Mouse (Mus musculus): ENCODE measurements around the gene Crtac1. TPM values are rescaled to one million over a fixed set of nuclear protein-coding genes. Genes with fewer than 3 reads are reported as not detected.

Crtac1 gene
- polyA plus RNA-seq, 1 experiment from 2014 or later = 0.44 TPM

DNA sequence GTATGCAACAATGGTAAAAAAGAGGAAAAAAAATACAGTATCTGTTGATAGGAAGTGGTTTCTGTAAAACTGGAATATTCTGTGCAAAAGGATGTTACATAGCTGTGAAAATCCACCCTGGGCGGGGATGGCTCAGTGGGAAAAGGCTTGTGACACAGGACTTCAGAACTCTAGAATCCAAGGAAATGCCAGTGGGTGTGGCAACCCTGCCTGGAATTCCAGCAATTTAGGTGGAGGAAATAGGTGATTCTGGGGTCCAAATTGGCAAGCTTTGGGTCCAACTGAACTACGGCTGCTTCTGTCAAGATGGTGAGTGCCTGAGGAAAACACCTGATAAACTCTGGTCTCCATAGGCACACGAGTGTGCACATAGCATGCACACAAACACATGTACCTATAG lies 54.4 kb downstream of the Crtac1 start:
- TF ChIP-seq CTCF (IDR thresholded peaks at IDR 0.05) (no peak), EP300 (IDR thresholded peaks at IDR 0.05) (no peak)
- H3K9me3 ChIP-seq (ENCODE audit: low read length) = no peaks in the 10 kb centered on the region
- no peak overlapping the region for H3K4me3 ChIP-seq (ENCODE audit: low read depth, low read length)
- DNase-seq (ENCODE audit: low spot score) = no peak
- peaks cover 5% of the 10 kb centered on the region for H3K27me3 ChIP-seq (replicated peaks; ENCODE audit: insufficient read depth, low read length)
- H3K4me2 ChIP-seq (replicated peaks; ENCODE audit: low read depth, low read length) = no peak overlapping the region
- WGBS = 60% methylated on average over 3 of the region's 3 CpGs
- no peaks in the 10 kb centered on the region for H3K4me1 ChIP-seq (ENCODE audit: insufficient read depth, low read depth, low read length)
- H3K36me3 ChIP-seq (ENCODE audit: insufficient read depth, low read length) = no peaks in the 10 kb centered on the region
- no peak overlapping the region for H3K27ac ChIP-seq (ENCODE audit: low read length)
- no peak overlapping the region for H3K9ac ChIP-seq (replicated peaks; ENCODE audit: low read depth)
- no peak for ATAC-seq

DNA sequence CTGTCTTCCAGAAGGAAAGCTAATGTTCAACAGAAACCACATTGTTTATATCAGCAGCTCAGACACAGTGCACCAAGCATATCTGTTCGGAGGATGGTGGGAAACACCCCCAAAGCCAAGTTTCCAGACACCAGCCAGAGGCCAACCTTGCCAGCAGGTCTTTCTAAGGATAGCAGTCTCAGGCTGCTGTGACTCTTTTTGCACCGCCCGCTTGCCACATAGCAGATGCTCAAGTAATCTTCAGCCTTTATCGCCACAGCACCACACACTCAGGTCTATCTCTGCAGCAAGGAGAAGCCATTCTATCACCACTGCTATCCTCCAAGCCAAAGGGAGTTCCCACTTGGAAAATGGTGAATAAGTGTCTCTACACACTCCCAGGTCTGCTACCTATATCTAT lies 68.0 kb downstream of the Crtac1 start:
- Histone ChIP-seq H3K27me3 (replicated peaks; ENCODE audit: insufficient read depth, low read length) (no peaks in the 10 kb centered on the region), H3K9ac (replicated peaks; ENCODE audit: low read depth) (no peak overlapping the region), H3K4me1 (ENCODE audit: insufficient read depth, low read depth, low read length) (no peaks in the 10 kb centered on the region), H3K4me3 (ENCODE audit: low read depth, low read length) (no peak overlapping the region), H3K4me2 (replicated peaks; ENCODE audit: low read depth, low read length) (no peak overlapping the region), H3K36me3 (ENCODE audit: insufficient read depth, low read length) (no peaks in the 10 kb centered on the region), H3K27ac (ENCODE audit: low read length) (no peak overlapping the region), H3K9me3 (ENCODE audit: low read length) (no peaks in the 10 kb centered on the region)
- ATAC-seq = no peak
- no peak for DNase-seq (ENCODE audit: low spot score)
- WGBS = 78% methylated on average over 4 of the region's 4 CpGs
- TF ChIP-seq CTCF (IDR thresholded peaks at IDR 0.05) (no peak), EP300 (IDR thresholded peaks at IDR 0.05) (no peak)

DNA sequence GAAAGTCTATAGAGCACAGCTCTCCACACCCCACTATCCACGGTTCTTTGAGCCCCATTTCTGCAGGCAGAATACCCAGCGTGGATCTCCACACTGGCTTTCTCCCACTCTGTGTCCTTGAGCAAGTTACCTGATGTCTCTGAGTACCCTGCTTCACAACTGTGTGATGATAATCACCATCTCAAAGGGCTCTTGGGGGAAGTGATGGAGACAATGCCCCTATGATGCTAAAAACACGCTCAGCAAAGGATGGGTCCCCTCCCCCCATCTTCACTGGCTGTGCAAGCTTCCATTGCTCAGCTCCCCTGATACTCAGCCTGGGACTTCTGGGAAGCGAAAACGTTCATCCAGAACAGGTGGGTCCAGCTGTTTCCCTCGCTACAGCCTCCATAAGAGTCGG lies 73.2 kb downstream of the Crtac1 start:
- no peak overlapping the region for H3K4me3 ChIP-seq (ENCODE audit: low read depth, low read length)
- ATAC-seq = no peak

DNA sequence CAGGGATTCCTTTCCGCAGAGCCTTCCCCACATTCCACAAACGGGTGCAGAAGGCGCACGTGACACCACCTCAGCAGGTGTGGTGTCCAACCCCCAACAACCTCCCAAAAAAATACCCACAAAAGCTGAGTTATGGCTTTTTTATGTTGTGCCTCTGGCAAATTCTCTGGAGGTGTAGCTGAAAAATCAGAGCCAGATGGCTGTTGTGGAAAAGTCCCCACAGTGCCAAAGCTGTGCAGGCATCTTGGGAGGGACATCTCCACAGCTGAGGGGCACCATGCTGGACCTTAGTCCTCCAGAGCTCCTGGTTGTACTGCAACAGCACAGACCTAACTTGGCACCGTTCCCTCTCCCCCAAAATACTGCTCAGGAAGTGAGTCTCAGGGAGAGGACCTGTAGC lies 74.7 kb downstream of the Crtac1 start:
- Histone ChIP-seq H3K4me3 (ENCODE audit: low read depth, low read length) (no peak overlapping the region), H3K4me2 (replicated peaks; ENCODE audit: low read depth, low read length) (no peak overlapping the region), H3K9me3 (ENCODE audit: low read length) (no peaks in the 10 kb centered on the region), H3K9ac (replicated peaks; ENCODE audit: low read depth) (no peak overlapping the region), H3K27me3 (replicated peaks; ENCODE audit: insufficient read depth, low read length) (no peaks in the 10 kb centered on the region), H3K27ac (ENCODE audit: low read length) (no peak overlapping the region), H3K36me3 (ENCODE audit: insufficient read depth, low read length) (no peaks in the 10 kb centered on the region), H3K4me1 (ENCODE audit: insufficient read depth, low read depth, low read length) (no peaks in the 10 kb centered on the region)
- no peak for TF ChIP-seq CTCF (IDR thresholded peaks at IDR 0.05)
- TF ChIP-seq EP300 (IDR thresholded peaks at IDR 0.05) = no peak
- DNase-seq (ENCODE audit: low spot score) (no peak), ATAC-seq (no peak)
- WGBS = 50% methylated on average over 5 of the region's 5 CpGs

More for the DNA sequence above, 73.2 kb downstream of the Crtac1 start:
- no peak for DNase-seq (ENCODE audit: low spot score)
- Histone ChIP-seq H3K4me1 (ENCODE audit: insufficient read depth, low read depth, low read length) (no peaks in the 10 kb centered on the region), H3K9ac (replicated peaks; ENCODE audit: low read depth) (no peak overlapping the region), H3K27me3 (replicated peaks; ENCODE audit: insufficient read depth, low read length) (no peaks in the 10 kb centered on the region), H3K9me3 (ENCODE audit: low read length) (no peaks in the 10 kb centered on the region), H3K36me3 (ENCODE audit: insufficient read depth, low read length) (no peaks in the 10 kb centered on the region), H3K27ac (ENCODE audit: low read length) (no peak overlapping the region), H3K4me2 (replicated peaks; ENCODE audit: low read depth, low read length) (no peak overlapping the region)
- no peak for TF ChIP-seq EP300 (IDR thresholded peaks at IDR 0.05)
- no peak for TF ChIP-seq CTCF (IDR thresholded peaks at IDR 0.05)
- 65% methylated on average over 7 of the region's 7 CpGs for WGBS

DNA sequence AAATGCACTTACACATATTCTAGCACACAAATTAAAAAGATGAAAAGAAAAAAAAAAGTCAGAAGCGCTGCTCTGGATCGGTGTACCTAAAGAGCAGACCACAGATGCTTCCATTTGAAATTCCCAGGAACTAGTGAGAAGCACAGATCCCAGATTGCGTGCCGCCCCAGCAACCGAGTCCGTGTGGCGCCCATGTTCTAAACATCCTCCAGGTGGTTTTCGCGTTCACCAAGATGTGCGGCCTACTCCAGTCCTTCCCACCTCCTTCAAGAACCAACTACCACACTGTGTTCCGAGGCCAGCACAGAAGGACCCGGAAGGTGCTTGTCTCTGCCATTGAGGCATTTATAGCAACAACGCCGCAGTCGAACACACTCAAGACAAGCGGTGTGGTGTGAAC lies 76.1 kb downstream of the Crtac1 start:
- WGBS = 90% methylated on average over 16 of the region's 16 CpGs
- no peak for ATAC-seq
- no peak overlapping the region for H3K4me3 ChIP-seq (ENCODE audit: low read depth, low read length)

DNA sequence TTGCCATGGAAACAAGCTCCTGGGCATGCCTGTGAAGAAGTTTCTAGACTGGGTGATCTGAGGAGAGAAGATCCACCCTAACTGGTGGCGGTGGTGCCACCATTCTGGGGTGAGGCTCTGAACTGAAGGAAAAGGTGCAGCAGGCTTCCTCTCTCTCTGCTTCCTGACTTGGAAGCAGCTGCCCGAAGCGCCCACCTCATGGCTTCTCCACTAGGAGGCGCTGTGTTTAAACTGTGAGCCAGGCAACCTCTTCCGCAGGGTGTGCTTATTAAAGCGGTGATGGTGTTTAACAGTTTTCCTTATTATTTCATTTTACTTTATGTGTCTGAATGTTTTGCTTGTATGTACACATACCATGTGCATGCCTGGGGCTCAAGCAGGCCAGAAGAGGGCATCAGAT lies 90.4 kb downstream of the Crtac1 start:
- Histone ChIP-seq H3K9me3 (ENCODE audit: low read length) (no peaks in the 10 kb centered on the region), H3K4me1 (ENCODE audit: insufficient read depth, low read depth, low read length) (no peaks in the 10 kb centered on the region), H3K4me3 (ENCODE audit: low read depth, low read length) (no peak overlapping the region), H3K9ac (replicated peaks; ENCODE audit: low read depth) (no peak overlapping the region), H3K27ac (ENCODE audit: low read length) (no peak overlapping the region), H3K4me2 (replicated peaks; ENCODE audit: low read depth, low read length) (no peak overlapping the region), H3K27me3 (replicated peaks; ENCODE audit: insufficient read depth, low read length) (no peaks in the 10 kb centered on the region), H3K36me3 (ENCODE audit: insufficient read depth, low read length) (no peaks in the 10 kb centered on the region)
- TF ChIP-seq CTCF (IDR thresholded peaks at IDR 0.05) (peak; percentile 36; the same call in 1 of the 2 replicates), EP300 (IDR thresholded peaks at IDR 0.05) (no peak)
- DNase-seq (ENCODE audit: low spot score) (no peak), ATAC-seq (no peak)
- WGBS = 48% methylated on average over 6 of the region's 6 CpGs

More for the DNA sequence above, 76.1 kb downstream of the Crtac1 start:
- no peaks in the 10 kb centered on the region for H3K4me1 ChIP-seq (ENCODE audit: insufficient read depth, low read depth, low read length)
- H3K36me3 ChIP-seq (ENCODE audit: insufficient read depth, low read length) = no peaks in the 10 kb centered on the region
- no peak overlapping the region for H3K4me2 ChIP-seq (replicated peaks; ENCODE audit: low read depth, low read length)
- no peaks in the 10 kb centered on the region for H3K27me3 ChIP-seq (replicated peaks; ENCODE audit: insufficient read depth, low read length)
- H3K9ac ChIP-seq (replicated peaks; ENCODE audit: low read depth) = no peak overlapping the region
- no peaks in the 10 kb centered on the region for H3K9me3 ChIP-seq (ENCODE audit: low read length)
- DNase-seq (ENCODE audit: low spot score) = no peak
- no peak for TF ChIP-seq CTCF (IDR thresholded peaks at IDR 0.05)
- TF ChIP-seq EP300 (IDR thresholded peaks at IDR 0.05) = no peak
- H3K27ac ChIP-seq (ENCODE audit: low read length) = no peak overlapping the region
